ENCODE assay signal across 26 mouse cellular contexts in the genomic region with DNA sequence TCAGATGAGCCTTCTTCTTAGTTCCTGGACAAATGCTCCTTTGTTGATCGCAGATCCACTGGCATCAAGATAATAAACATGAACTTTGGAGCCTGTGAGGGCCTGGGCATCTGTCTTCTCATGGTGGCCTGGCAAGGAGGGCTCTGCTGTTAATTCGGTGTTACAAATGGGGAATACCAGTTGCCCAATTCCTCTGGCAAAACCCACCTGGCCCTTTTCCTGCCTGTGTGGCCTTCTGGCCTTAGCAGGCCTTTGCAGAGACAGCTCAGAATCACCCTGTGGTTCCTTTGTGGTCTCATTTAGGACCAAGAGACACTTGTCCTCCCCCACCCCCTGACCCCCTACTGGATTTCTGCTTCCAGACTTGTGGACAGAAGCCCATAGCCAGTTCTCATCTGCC.
DNase-seq lines count a peak whose midpoint lies in the region; ATAC-seq and TF ChIP-seq lines count a peak whose summit lies in the region.
"Had no signal": no experiment of that assay in that cellular context is flagged by ENCODE, and none has a peak within 500 bp of the region (broad histone marks: within the 10 kb centered on the region; RNA-seq: fewer than 3 reads in every experiment).

No protein-coding gene starts in this region.

- no peak for TF ChIP-seq EP300 in liver, postnatal 0 days (IDR thresholded peaks at IDR 0.05; ENCODE audit: low read depth)

- no peak for TF ChIP-seq CTCF in liver, adult 2 months (IDR thresholded peaks at IDR 0.05; ENCODE audit: low read depth, low read length)
- TF ChIP-seq CTCF in liver, postnatal 0 days (IDR thresholded peaks at IDR 0.05; ENCODE audit: low read depth), result no peak

- H3K9me3 ChIP-seq in hindbrain, embryonic 10.5 days, result no peaks in the 10 kb centered on the region
- no peaks in the 10 kb centered on the region for H3K9me3 ChIP-seq in hindbrain, embryonic 11.5 days (ENCODE audit: control insufficient read depth, low read length)
- no peaks in the 10 kb centered on the region for H3K9me3 ChIP-seq in liver, postnatal 0 days (ENCODE audit: low read length)
- H3K9me3 ChIP-seq in ES-E14 (ENCODE audit: control insufficient read depth, insufficient read depth, low read depth, low read length), result no peaks in the 10 kb centered on the region
- H3K9me3 ChIP-seq: forebrain, embryonic 10.5 days; heart, embryonic 12.5 days; heart, embryonic 15.5 days; hindbrain, embryonic 12.5 days; hindbrain, embryonic 15.5 days had no signal

- no peak overlapping the region for H3K9ac ChIP-seq in hindbrain, embryonic 11.5 days (ENCODE audit: low read depth, low read length)
- no peak overlapping the region for H3K9ac ChIP-seq in liver, adult 2 months (ENCODE audit: low read depth, low read length)
- no peak overlapping the region for H3K9ac ChIP-seq in liver, postnatal 0 days (replicated peaks)
- H3K9ac ChIP-seq in ES-E14 (ENCODE audit: insufficient read depth, low read depth, low read length, poor library complexity, severe bottlenecking), result no peak overlapping the region
- H3K9ac ChIP-seq: forebrain, postnatal 0 days; heart, embryonic 12.5 days; heart, embryonic 15.5 days; hindbrain, embryonic 12.5 days; hindbrain, embryonic 15.5 days had no signal

- no peak overlapping the region for H3K4me2 ChIP-seq in hindbrain, embryonic 11.5 days (replicated peaks; ENCODE audit: low read depth, low read length)
- H3K4me2 ChIP-seq in liver, postnatal 0 days (ENCODE audit: low read depth, low read length), result no peak overlapping the region
- H3K4me2 ChIP-seq: heart, embryonic 12.5 days; heart, embryonic 15.5 days; hindbrain, embryonic 12.5 days; hindbrain, embryonic 15.5 days had no signal

- in situ Hi-C loops in ES-E14 (cut with MboI; ENCODE audit: low sequenced_read_pairs in 2 of 2, unreplicated experiment in 2 of 2), result no loop called here

- TF ChIP-seq POLR2A in liver, adult 2 months (IDR thresholded peaks at IDR 0.05; ENCODE audit: extremely low read depth, insufficient read depth, low read length), result no peak

- no peaks in the 10 kb centered on the region for H3K27me3 ChIP-seq in hindbrain, embryonic 10.5 days (ENCODE audit: insufficient read depth, poor library complexity, severe bottlenecking)
- no peaks in the 10 kb centered on the region for H3K27me3 ChIP-seq in hindbrain, embryonic 11.5 days (ENCODE audit: control insufficient read depth, insufficient read depth, low read length)
- no peaks in the 10 kb centered on the region for H3K27me3 ChIP-seq in liver, adult 2 months (ENCODE audit: control insufficient read depth, insufficient read depth, low read length)
- no peaks in the 10 kb centered on the region for H3K27me3 ChIP-seq in liver, postnatal 0 days (ENCODE audit: insufficient read depth, low read length)
- H3K27me3 ChIP-seq: heart, embryonic 15.5 days; hindbrain, embryonic 12.5 days; hindbrain, embryonic 15.5 days had no signal

- H3K4me1 ChIP-seq in hindbrain, embryonic 10.5 days (replicated peaks), result peaks cover 78% of the 10 kb centered on the region
- H3K4me1 ChIP-seq in hindbrain, embryonic 11.5 days (replicated peaks; ENCODE audit: control insufficient read depth, insufficient read depth, low read length), result peaks cover 24% of the 10 kb centered on the region
- no peaks in the 10 kb centered on the region for H3K4me1 ChIP-seq in liver, adult 2 months (ENCODE audit: control insufficient read depth, insufficient read depth, low read length)
- no peaks in the 10 kb centered on the region for H3K4me1 ChIP-seq in liver, postnatal 0 days (ENCODE audit: insufficient read depth)
- peaks cover 25 to 54% of the 10 kb centered on the region in 2 experiments for H3K4me1 ChIP-seq in ES-E14 (ENCODE audit: control insufficient read depth in 2 of 2, insufficient read depth in 2 of 2, low read length in 2 of 2, poor library complexity in 1 of 2)

- 0 out of 2 replicates have a peak overlapping the region, but pooled peaks have one; percentile 24 for H3K27ac ChIP-seq in hindbrain, embryonic 10.5 days
- H3K27ac ChIP-seq in hindbrain, embryonic 11.5 days (ENCODE audit: low read depth, low read length), result no peak overlapping the region
- H3K27ac ChIP-seq in liver, adult 2 months (replicated peaks; ENCODE audit: insufficient read depth, low read depth, low read length), result no peak overlapping the region
- H3K27ac ChIP-seq in liver, postnatal 0 days (ENCODE audit: low read depth), result no peak overlapping the region
- 0 out of 2 replicates have a peak overlapping the region, but pooled peaks have one; percentile 35 for H3K27ac ChIP-seq in ES-E14 (ENCODE audit: insufficient read depth, low read depth, low read length, poor library complexity, severe bottlenecking)
- H3K27ac ChIP-seq: gastrocnemius, adult 2 months; heart, embryonic 15.5 days; hindbrain, embryonic 12.5 days; hindbrain, embryonic 15.5 days had no signal

- peaks cover 35% of the 10 kb centered on the region for H3K36me3 ChIP-seq in hindbrain, embryonic 10.5 days
- H3K36me3 ChIP-seq in hindbrain, embryonic 11.5 days (ENCODE audit: control insufficient read depth, insufficient read depth, low read length), result 0 out of 2 replicates have a peak, but pooled peaks cover 3% of the 10 kb centered on the region
- no peaks in the 10 kb centered on the region for H3K36me3 ChIP-seq in liver, adult 2 months (ENCODE audit: control insufficient read depth, insufficient read depth, low read length)
- no peaks in the 10 kb centered on the region for H3K36me3 ChIP-seq in liver, postnatal 0 days (replicated peaks; ENCODE audit: insufficient read depth, low read length)
- H3K36me3 ChIP-seq in ES-E14 (ENCODE audit: control insufficient read depth, insufficient read depth, low read length, poor library complexity, severe bottlenecking), result no peaks in the 10 kb centered on the region
- H3K36me3 ChIP-seq: heart, embryonic 12.5 days; heart, embryonic 15.5 days; hindbrain, embryonic 12.5 days; hindbrain, embryonic 15.5 days had no signal

- no peak overlapping the region for H3K4me3 ChIP-seq in hindbrain, embryonic 10.5 days
- H3K4me3 ChIP-seq in hindbrain, embryonic 11.5 days (ENCODE audit: low read depth, low read length), result no peak overlapping the region
- no peak overlapping the region for H3K4me3 ChIP-seq in liver, adult 2 months (ENCODE audit: insufficient read depth, low read depth, low read length)
- no peak overlapping the region for H3K4me3 ChIP-seq in liver, postnatal 0 days (ENCODE audit: low read depth, low read length)
- H3K4me3 ChIP-seq in ES-E14 (ENCODE audit: insufficient read depth in 1 of 2, low read depth in 1 of 2, low read length in 2 of 2, poor library complexity in 1 of 2, severe bottlenecking in 1 of 2), result no peak overlapping the region
- H3K4me3 ChIP-seq: forebrain, embryonic 10.5 days; gastrocnemius, adult 2 months; heart, embryonic 12.5 days; heart, embryonic 15.5 days; hindbrain, embryonic 12.5 days; hindbrain, embryonic 15.5 days had no signal

- 93% methylated on average over 2 of the region's 2 CpGs for WGBS in hindbrain, embryonic 10.5 days
- 97% methylated on average over 2 of the region's 2 CpGs for WGBS in hindbrain, embryonic 11.5 days
- WGBS in liver, adult 2 months, result 58% methylated on average over 2 of the region's 2 CpGs
- 80% methylated on average over 2 of the region's 2 CpGs for WGBS in liver, postnatal 0 days (ENCODE audit: insufficient replicate concordance)

- H3K79me2 ChIP-seq in liver, adult 2 months (ENCODE audit: control insufficient read depth, insufficient read depth, low read length), result no peaks in the 10 kb centered on the region

- DNase-seq in adrenal gland, postnatal 10 days, result peak; percentile 24
- no peak for DNase-seq in adrenal gland, adult 18-20 months (ENCODE audit: low spot score in 2 of 2)
- DNase-seq in hindbrain, embryonic 10.5 days (ENCODE audit: low spot score), result no peak
- no peak for DNase-seq in hindbrain, embryonic 11.5 days (ENCODE audit: low spot score)
- DNase-seq in liver, adult 2 months (ENCODE audit: extremely low read depth, low read depth, low spot score), result peak; percentile 23
- DNase-seq in liver, postnatal 0 days, result no peak
- no peak for DNase-seq in ES-E14 (ENCODE audit: low read depth, low spot score)
- DNase-seq in gastrocnemius, postnatal 25 days, result no peak
- DNase-seq: adrenal gland, adult 2 months; adrenal gland, postnatal 25 days; cerebellum, adult 11-12 months; cerebellum, adult 8-10 months; forebrain, postnatal 0 days; gastrocnemius, adult 2 months; gastrocnemius, postnatal 14 days; heart, adult 18-20 months; heart, postnatal 10 days; heart, postnatal 36 days; kidney, adult 18-20 months had no signal

- no peak for ATAC-seq in hindbrain, embryonic 11.5 days (ENCODE audit: low FRiP score)
- no peak for ATAC-seq in liver, postnatal 0 days
- ATAC-seq: activated CD4-positive, CD25-positive, alpha-beta regulatory T cell, adult 4 months; forebrain, embryonic 14.5 days; forebrain, postnatal 0 days had no signal

TF ChIP-seq in ES-E14, 5 proteins besides CTCF, POLR2A, EP300 and RAD21:
- no peak for TF ChIP-seq ZC3H11A (IDR thresholded peaks at IDR 0.05; ENCODE audit: borderline replicate concordance, low read depth, low read length)
- TF ChIP-seq CHD2 (IDR thresholded peaks at IDR 0.05; ENCODE audit: low read depth, low read length), result no peak

Comparison
In these comparisons a context has a peak if more than half of its experiments do, and no peak if none do; other contexts are left out.
1. DNase-seq: peak in adrenal gland, postnatal 10 days (single experiment) and liver, adult 2 months (single experiment); none in adrenal gland, adult 18-20 months (0 of 2), hindbrain, embryonic 10.5 days (single experiment), hindbrain, embryonic 11.5 days (single experiment), liver, postnatal 0 days (single experiment), ES-E14 (single experiment) and gastrocnemius, postnatal 25 days (single experiment).
2. H3K27ac ChIP-seq: peak in hindbrain, embryonic 10.5 days (single experiment) and ES-E14 (single experiment); none in hindbrain, embryonic 11.5 days (single experiment), liver, adult 2 months (single experiment) and liver, postnatal 0 days (single experiment).